Mouse (Mus musculus): Measurements from ENCODE around the gene Tarsl2.

The Tarsl2 gene

GRCm38 (mm10) chr7:65657490-65658120, 12.9 kb downstream of the Tarsl2 start:
- in situ Hi-C loops (cut with MboI), result no loop called here

DNA sequence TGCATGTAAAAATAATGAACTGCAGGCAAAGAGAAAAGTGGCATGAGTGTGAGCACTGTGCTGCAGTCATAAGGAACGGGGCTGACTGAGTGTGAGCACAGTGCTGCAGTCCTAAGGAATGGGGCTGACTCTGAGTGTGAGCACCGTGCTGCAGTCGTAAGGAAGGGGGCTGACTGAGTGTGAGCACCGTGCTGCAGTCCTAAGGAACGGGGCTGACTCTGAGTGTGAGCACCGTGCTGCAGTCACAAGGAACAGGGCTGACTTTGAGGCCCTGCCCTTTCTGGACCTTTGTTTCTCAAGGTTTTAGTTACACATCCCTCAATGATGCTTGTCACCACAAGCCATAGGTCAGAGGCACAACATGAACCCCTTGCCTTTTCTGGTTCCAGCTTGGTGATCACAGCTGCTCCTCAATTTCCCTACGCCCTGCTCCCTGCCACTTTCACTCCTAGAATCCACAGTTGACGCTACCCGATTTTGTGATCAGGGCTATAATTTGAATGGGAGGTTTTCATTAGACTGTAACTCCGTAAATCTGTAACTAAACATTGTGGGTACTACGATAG, 18.6 kb downstream of the Tarsl2 start:
- in situ Hi-C loops (cut with MboI), result no loop called here

DNA sequence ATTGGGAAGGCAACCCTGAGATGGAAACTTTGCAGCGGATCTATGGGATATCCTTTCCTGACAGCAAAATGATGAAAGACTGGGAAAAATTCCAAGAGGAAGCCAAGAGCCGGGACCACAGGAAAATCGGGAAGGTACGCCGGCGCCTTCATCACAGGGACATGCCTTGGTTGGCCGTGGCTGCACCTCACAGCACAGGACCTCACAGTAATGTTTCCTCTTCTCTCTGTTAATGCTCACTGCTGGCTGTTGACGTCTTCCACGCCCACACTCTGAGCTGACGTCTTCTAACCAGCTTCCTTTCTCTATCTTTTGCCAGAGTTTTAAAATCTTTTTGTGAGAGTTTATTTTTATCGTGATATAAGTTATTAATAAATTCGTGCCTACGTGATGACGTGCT, 19.2 kb downstream of the Tarsl2 start:
- in situ Hi-C loops (cut with MboI), result no loop called here

DNA sequence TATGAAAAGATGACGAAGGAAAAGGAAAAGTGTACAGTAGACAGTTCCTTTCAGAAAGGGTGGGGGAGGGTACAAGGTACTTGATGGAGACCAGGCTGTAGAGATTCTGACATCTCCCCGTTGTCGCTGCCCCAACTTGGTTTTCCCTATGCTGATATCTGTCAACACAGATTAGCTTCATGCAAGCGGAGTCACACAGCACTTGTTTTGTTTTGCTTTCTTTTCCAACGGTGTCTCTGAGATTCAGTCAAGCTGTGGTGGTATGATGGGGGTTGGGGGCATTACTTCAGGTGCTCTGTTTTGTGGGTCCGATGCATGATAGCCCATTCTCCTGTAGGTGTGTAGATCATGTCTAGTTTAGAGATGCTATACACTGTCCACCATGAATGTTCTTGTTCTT, 22.8 kb downstream of the Tarsl2 start:
- in situ Hi-C loops (cut with MboI), result no loop called here

- in situ Hi-C loops (cut with MboI), result loop anchor here (25.0 kb wide), 1 partner anchor 384 kb away; the partner anchor contains the start of gene Snrpa1
Observed at GRCm38 (mm10) chr7:65678050-65678449, 33.4 kb downstream of the Tarsl2 start.

GRCm38 (mm10) chr7:65678900-65679595, 34.4 kb downstream of the Tarsl2 start:
- in situ Hi-C loops (cut with MboI), result loop anchor here (25.0 kb wide), 1 partner anchor 383 kb away; the partner anchor contains the start of gene Snrpa1

GRCm38 (mm10) chr7:65681166-65681565, 36.5 kb downstream of the Tarsl2 start:
- in situ Hi-C loops (cut with MboI), result loop anchor here (25.0 kb wide), 1 partner anchor 381 kb away; the partner anchor contains the start of gene Snrpa1

DNA sequence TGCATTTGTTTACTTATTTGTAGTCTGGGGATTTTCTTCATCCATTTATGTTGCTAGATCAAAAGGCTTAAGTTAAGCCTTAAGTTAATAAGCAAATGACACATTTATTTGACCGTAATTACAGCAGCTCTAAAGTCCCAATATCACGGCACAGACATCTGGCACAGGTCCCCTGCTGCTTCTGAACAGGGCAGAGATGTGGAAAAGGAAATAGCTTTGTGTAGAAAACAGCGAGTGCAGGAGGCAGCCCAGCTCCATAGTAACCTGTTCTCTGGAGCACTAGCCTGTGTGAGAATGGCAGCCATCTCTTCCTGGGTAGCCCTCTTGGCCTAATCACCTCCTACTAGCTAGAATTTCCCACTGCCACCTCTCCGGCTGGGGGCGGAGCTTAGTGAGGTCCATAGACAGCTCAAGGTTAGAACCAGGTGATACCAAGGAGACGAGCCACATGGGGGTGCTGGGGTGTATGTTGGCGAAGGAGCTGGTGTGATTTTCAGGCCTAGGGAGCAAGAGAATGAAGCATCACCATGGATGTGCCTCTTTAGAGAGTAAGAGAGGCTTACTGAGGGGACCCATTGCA, 39.6 kb downstream of the Tarsl2 start:
- in situ Hi-C loops (cut with MboI), result loop anchor here (25.0 kb wide), 1 partner anchor 378 kb away; the partner anchor contains the start of gene Snrpa1

DNA sequence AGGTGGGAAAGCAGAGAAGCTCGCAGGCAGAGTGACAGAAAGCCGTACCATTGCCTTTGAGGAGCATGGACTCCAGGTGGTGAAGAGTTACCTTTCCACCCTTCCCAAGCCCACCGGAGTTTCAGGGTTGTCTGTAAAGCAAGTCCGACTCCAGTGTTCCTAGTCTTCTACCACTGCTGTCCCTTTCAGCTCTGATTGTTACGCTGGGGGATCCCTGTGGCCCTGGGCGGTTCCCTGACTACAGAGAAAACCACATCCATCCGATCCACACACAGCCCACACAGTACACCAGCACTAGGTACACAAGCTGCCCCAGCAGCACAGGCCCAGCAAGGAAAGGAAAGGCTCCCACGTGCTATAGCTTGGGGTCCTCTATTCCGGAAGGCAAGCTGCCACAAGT, 42.0 kb downstream of the Tarsl2 start:
- in situ Hi-C loops (cut with MboI), result loop anchor here (25.0 kb wide), 1 partner anchor 376 kb away; the partner anchor contains the start of gene Snrpa1

DNA sequence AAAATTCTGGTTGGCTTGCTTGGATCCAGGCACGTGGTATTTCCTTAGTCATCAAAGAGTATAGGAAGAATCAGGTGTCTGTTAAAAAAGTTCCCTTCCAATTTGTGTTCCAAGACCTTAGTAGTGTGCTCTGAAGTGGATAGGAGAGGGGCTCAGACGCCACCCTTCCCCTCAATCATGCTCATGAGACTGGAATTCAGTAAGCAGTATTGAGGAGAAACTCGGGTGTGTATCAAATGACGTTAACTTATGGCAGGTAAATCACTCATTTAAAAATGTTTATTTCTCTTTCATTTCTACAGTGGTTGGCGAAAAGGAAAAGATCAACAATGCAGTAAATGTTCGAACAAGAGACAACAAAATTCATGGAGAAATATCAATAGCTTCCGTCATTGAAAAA, 46.2 kb downstream of the Tarsl2 start, which contains the start of gene Tm2d3:
Gene Tm2d3 (plus strand): TSS at position 301 of the 400 bp plus-strand sequence.
- in situ Hi-C loops (cut with MboI), result loop anchor here (25.0 kb wide), 1 partner anchor 371 kb away; the partner anchor contains the start of gene Snrpa1

GRCm38 (mm10) chr7:65691929-65692605, 47.4 kb downstream of the Tarsl2 start:
- in situ Hi-C loops (cut with MboI), result loop anchor here (25.0 kb wide), 1 partner anchor 370 kb away; the partner anchor contains the start of gene Snrpa1

DNA sequence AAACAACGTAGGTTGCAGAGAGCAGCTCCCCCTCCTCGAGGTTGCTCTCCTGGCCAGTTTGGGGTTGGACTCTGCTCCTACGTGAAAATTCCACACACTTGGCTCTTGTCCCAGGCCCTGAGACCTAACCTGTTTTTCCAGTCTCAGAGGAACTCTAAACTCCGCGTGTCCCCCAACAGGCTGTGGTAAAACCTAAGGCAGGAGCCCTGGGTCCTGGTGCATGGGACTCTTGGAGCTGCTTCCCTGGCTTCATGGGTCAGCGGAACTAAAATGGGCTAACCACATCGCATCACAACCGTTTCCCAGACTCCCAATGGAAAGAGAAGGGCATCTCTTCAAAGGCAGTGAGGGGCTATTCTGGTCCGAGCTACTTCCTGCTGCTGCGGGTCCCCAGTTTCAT, 48.2 kb downstream of the Tarsl2 start:
- in situ Hi-C loops (cut with MboI), result loop anchor here (25.0 kb wide), 1 partner anchor 369 kb away; the partner anchor contains the start of gene Snrpa1

- in situ Hi-C loops (cut with MboI), result loop anchor here (25.0 kb wide), 1 partner anchor 369 kb away; the partner anchor contains the start of gene Snrpa1
Observed at GRCm38 (mm10) chr7:65693301-65693821, 48.7 kb downstream of the Tarsl2 start.

DNA sequence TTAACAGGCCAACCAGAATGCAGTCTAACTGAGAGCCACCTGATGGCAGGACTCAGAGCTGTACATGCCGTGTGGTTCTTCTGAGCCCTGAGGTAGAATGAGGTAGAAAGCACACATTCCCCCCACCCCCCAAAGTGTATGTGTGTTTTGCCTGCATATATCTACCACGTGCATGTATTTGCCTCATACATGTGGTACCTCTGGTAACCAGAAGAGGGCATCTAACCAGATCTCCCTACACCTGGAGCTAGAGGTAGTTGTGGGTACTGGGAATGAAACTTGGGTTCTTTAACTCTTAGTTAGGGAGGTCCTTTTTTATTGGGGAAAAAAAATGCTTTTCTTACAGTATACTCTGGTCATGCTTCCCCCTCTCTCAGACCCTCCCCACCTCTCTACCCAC, 51.8 kb downstream of the Tarsl2 start:
- in situ Hi-C loops (cut with MboI), result loop anchor here (25.0 kb wide), 1 partner anchor 366 kb away; the partner anchor contains the start of gene Snrpa1

DNA sequence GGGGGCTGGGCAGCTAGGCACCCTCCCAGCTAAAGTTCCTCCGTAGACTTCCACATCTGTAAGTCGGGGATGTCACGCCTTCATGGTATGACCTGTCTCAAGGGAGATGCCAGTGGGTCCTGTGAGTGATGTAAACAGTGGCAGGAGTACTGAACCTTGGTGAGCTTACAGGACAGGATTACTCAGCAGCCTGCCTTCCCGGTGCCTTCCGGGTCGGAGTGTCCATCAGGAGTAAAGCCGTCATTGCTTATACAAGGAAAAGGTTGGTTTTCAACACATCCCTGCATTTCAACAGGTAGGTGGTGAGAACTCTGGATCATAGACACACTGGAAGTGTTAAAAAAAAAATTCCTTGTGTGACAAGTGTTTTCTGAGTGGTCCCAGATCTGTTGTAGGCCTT, 57.4 kb downstream of the Tarsl2 start:
- in situ Hi-C loops (cut with MboI), result no loop called here

DNA sequence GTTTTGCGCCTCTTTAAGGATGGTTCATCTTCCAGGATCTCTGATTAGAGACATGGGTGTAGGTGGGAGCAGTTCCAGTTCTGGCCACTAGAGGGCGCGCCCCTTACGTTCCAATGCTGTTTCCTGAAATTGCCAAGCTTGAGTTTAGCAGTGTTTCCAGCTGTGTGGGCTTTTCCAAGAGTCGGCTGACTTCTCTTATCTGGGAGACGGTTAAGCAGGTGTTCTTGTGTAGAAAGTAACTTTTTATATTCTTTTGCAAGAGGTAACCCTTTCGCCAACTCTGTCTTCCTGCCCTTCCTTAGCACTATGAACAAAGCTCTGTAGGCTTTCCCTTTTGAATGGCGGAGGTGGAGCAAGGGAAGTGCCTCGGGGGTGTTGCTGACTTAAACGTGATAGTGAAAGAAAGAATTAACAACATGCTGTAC, 60.1 kb downstream of the Tarsl2 start:
- in situ Hi-C loops (cut with MboI), result no loop called here

DNA sequence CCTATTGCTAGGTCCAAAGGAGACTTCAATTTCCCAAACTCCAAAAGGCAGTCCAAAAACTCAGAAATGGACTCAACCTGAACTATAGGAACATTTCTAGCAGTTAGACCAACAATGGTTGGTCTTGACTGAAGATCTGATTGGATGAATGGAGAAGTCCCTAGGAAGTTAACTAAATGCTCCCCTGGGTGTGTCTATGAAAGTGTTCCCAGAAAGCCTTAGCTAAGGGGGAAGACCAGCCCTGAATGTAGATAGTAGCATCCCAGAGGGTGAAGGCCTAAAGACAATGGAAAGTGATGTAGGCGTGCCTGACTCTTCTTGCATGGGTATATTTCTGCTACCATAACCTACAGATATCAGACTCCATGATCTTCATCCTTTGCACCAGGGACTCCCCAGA, 63.8 kb downstream of the Tarsl2 start:
- in situ Hi-C loops (cut with MboI), result no loop called here

GRCm38 (mm10) chr7:65710301-65710700, 65.6 kb downstream of the Tarsl2 start:
- in situ Hi-C loops (cut with MboI), result no loop called here

- in situ Hi-C loops (cut with MboI), result no loop called here
Observed at GRCm38 (mm10) chr7:65713782-65714181, 69.1 kb downstream of the Tarsl2 start.

- in situ Hi-C loops (cut with MboI), result no loop called here
Observed at GRCm38 (mm10) chr7:65714304-65714703, 69.6 kb downstream of the Tarsl2 start.

DNA sequence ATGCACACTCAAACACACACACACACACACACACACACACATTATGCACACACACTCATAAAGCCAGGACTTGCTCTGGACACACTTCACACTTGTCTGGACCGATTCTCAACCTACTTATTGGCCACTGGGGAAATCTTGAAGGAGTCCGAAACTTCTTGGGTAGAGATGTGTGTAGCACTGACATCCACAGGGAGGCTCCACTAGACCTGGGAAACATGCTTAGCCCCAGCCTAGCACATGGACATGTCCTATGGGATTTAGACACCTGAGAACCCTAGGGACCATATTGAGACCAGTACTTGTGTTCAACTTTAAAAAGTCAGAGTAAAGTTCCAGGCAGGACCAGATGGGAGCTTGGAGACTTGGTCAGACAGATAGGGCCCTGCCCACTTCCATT, 89.3 kb downstream of the Tarsl2 start:
- in situ Hi-C loops (cut with MboI), result no loop called here

Data from mature B cell (primary cell).